Mouse (Mus musculus) bone marrow, adult 2 months (tissue): ENCODE measurements around the gene V1ra8.
"Not testable (repeated sequence)": the region's sequence is repeated elsewhere in the genome, so short reads cannot be mapped to it uniquely, and the experiment has no call there.

Source experiments
- CTCF ChIP-seq: fragments of 200-500 bp; IDR thresholded peaks from 2 replicates; pipeline ENCODE4 v1.5.1; 2011; ENCODE audit warnings: low read length, control low read depth; ENCODE audit not compliant: control insufficient read depth, insufficient read depth
- POLR2A ChIP-seq: fragments of 200-500 bp; IDR thresholded peaks from 2 replicates; pipeline ENCODE4 v1.6.1; 2011; ENCODE audit warnings: low read depth, mild to moderate bottlenecking, control low read depth, low read length, borderline replicate concordance; ENCODE audit not compliant: control insufficient read depth

DNA sequence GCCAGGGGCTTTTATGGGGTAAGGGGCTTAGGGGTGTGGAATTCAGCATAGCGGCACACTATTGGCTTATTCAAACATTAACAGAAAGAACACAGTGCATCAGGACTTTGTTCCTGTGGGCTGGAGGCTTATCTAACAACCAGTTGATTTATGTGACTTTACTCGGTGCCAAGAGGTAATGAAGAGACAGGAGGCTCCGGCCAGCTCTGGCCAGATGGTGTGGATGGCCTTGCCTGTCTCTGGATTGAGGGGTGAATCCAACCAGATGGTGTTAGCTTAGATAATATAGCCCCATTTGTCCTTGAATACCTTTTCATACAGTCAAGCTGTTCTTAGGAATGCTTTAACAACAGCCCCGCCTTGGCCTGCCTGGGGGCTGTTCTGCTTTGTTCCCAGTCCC is 29.5 kb downstream of the V1ra8 start:
- TF ChIP-seq POLR2A, CTCF: not testable (repeated sequence)
